Mouse (Mus musculus) heart, adult 9 months (tissue): ENCODE measurements around the gene Piwil1.
"Not testable (repeated sequence)": the region's sequence is repeated elsewhere in the genome, so short reads cannot be mapped to it uniquely, and the experiment has no call there.

Experiments used
- DNase-seq, 2 experiments: peaks; one replicate each; pipeline ENCODE4 v3.0.0; 2022; ENCODE audit warnings: low spot score in 2 of 2

Gene Piwil1

GRCm38 (mm10) chr5:128710596-128710995 is 8.3 kb downstream of the Piwil1 start:
- no peak for DNase-seq

GRCm38 (mm10) chr5:128711847-128712246 is 9.5 kb downstream of the Piwil1 start:
- DNase-seq = no peak

GRCm38 (mm10) chr5:128715171-128715570 is 12.8 kb downstream of the Piwil1 start:
- no peak for DNase-seq

GRCm38 (mm10) chr5:128720461-128720860 is 18.1 kb downstream of the Piwil1 start:
- not testable (repeated sequence) for DNase-seq

GRCm38 (mm10) chr5:128729341-128729740 is 27.0 kb downstream of the Piwil1 start:
- DNase-seq = no peak

- DNase-seq = no peak
Observed at GRCm38 (mm10) chr5:128730634-128731033, 28.3 kb downstream of the Piwil1 start.

- DNase-seq = no peak
Observed at GRCm38 (mm10) chr5:128732416-128733014, 30.2 kb downstream of the Piwil1 start.

GRCm38 (mm10) chr5:128733955-128734354 is 31.6 kb downstream of the Piwil1 start:
- DNase-seq = no peak

GRCm38 (mm10) chr5:128735921-128736320 is 33.6 kb downstream of the Piwil1 start:
- no peak for DNase-seq

- DNase-seq = no peak
Observed at GRCm38 (mm10) chr5:128739168-128739837, 37.0 kb downstream of the Piwil1 start.

- DNase-seq = no peak
Observed at GRCm38 (mm10) chr5:128739838-128740171, 37.5 kb downstream of the Piwil1 start.

- DNase-seq = no peak
Observed at GRCm38 (mm10) chr5:128744351-128744750, 42.0 kb downstream of the Piwil1 start.

- DNase-seq = no peak
Observed at GRCm38 (mm10) chr5:128745206-128745605, 42.9 kb downstream of the Piwil1 start.

- DNase-seq = no peak
Observed at GRCm38 (mm10) chr5:128746261-128746660, 43.9 kb downstream of the Piwil1 start.

GRCm38 (mm10) chr5:128761118-128761517 is 58.8 kb downstream of the Piwil1 start:
- no peak for DNase-seq

GRCm38 (mm10) chr5:128769026-128769631 is 66.8 kb downstream of the Piwil1 start:
- DNase-seq = no peak

GRCm38 (mm10) chr5:128776386-128776785 is 74.1 kb downstream of the Piwil1 start:
- DNase-seq = no peak

GRCm38 (mm10) chr5:128781621-128782020 is 79.3 kb downstream of the Piwil1 start:
- DNase-seq = no peak

- DNase-seq = no peak
Observed at GRCm38 (mm10) chr5:128800592-128800991, 98.3 kb downstream of the Piwil1 start.
